ENCODE assay signal across 1 mouse cellular context in genomic region chr11:69412548-69412947, GRCm38 (mm10).
TF ChIP-seq lines count a peak whose summit lies in the region.

No protein-coding gene starts in this region.

TF ChIP-seq in CH12.LX, 34 proteins besides CTCF, POLR2A, EP300 and RAD21 (continued from another document):
- TF ChIP-seq ZC3H11A (IDR thresholded peaks at IDR 0.05; ENCODE audit: low read depth, low read length) (no peak), JUN (IDR thresholded peaks at IDR 0.05; ENCODE audit: insufficient read depth, low read depth, low read length) (no peak), BHLHE40 (IDR thresholded peaks at IDR 0.05; ENCODE audit: low read depth, low read length) (no peak), POLR2AphosphoS2 (IDR thresholded peaks at IDR 0.05; ENCODE audit: low read depth, low read length) (no peak), MAFK (IDR thresholded peaks at IDR 0.05; ENCODE audit: insufficient replicate concordance, low read length) (no peak), HCFC1 (IDR thresholded peaks at IDR 0.05; ENCODE audit: low read depth, low read length) (no peak), JUND (conservative IDR thresholded peaks at IDR 0.05; ENCODE audit: low read depth, low read length) (no peak), MEF2A (IDR thresholded peaks at IDR 0.05; ENCODE audit: borderline replicate concordance, low read depth, low read length) (no peak), MYC (IDR thresholded peaks at IDR 0.05; ENCODE audit: low read depth, low read length) (no peak), ETS1 (conservative IDR thresholded peaks at IDR 0.05; ENCODE audit: low read depth, low read length) (no peak), ZMIZ1 (IDR thresholded peaks at IDR 0.05; ENCODE audit: low read depth, low read length) (no peak), MAX (IDR thresholded peaks at IDR 0.05; ENCODE audit: low read length) (no peak), E2F4 (IDR thresholded peaks at IDR 0.05; ENCODE audit: insufficient replicate concordance, low read depth, low read length) (no peak), USF2 (conservative IDR thresholded peaks at IDR 0.05; ENCODE audit: low read depth, low read length) (no peak), NELFE (IDR thresholded peaks at IDR 0.05; ENCODE audit: low read depth, low read length) (no peak)
